Mouse (Mus musculus): ENCODE measurements around the gene Bcan.

Bcan gene

DNA sequence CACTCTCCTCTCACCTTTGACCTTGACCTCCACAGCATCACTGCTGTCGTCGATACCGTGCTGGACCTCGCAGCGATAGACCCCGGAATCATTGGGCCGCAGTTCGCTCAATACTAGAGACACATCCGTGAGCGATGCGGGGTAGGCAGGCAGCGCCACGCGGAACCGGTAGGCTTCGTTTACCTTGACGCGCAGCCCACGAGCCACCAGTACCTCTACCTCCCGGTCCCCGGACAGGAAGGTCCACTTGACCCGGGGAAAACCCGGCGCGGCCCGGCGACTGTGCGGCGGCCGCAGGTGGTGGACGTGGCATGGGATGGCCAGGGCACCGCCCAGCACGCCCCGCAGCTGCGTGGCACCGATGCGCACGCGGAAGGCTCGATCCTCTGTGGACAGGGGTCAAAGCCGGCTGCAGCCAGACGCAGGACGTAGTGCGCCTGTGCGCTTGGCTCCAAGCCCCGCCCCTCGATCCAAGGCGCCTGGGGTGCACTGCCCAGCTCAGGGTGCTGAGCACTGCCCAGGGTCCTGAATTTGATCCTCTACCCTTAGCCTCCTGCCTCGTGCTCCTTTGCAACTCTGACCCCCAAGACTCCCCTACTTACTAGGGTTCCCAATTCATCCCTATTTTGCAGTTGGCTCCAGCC is 2.9 kb downstream of the Bcan start:
- DNase-seq: no peak

DNA sequence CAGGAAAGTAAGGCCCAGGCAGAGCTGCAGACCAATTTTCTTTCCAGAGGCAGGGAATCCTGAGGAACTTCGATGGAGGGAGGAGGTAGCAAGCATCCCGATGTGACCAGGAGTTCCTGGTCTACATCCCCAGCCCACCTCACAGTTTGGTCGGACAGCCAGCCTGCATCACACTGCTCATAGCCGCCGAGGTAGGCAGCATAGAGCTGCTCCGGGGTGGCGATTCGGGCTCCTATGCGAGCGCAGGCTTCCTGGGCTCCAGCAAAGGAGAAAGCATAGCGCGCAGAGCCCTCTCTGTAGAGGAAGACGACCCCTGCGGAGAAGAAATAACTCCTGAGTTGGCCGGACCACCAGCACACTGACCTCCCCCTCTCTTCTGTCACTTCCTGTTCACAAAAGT is 3.6 kb downstream of the Bcan start:
- no peak for DNase-seq

DNA sequence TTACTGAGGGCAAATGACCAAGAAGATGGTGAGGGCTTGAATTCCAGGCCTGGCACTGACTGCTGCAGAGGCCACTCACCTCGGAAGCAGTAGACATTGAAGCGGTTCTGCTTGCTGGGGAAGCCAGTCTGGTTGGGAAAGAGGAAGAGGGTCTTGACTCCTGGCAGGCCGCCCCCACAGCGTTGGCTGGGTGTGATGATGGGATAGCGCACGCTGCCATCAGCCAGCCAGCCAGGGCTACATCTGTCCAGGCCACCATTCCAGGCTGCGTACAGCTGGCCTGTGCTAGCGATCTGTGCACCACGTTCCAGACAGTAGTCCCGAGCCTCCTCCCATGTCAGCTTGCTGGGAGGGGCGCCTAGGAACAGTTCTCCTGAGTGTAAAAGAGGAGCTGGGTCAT is 4.7 kb downstream of the Bcan start:
- DNase-seq: no peak

DNA sequence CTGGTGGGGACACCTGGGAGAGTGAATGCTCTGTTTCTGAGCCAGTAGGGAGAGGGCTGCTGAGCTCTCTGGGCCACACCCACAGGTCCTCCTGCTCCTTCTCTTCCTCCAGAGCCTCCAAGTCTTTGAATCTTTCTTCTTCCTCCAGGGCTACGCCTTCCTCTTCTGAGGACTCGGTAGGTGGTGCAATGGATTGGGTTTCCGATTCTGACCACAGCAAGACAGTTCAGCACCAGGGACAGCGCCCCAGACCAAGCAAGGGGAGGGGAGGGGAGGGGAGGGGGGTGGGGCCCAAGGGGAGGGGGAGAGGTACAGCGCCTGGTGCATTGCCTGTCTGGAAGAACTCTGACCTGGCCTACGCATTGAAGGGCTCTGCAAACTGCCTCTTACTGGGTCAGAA is 6.6 kb downstream of the Bcan start:
- no peak for DNase-seq

DNA sequence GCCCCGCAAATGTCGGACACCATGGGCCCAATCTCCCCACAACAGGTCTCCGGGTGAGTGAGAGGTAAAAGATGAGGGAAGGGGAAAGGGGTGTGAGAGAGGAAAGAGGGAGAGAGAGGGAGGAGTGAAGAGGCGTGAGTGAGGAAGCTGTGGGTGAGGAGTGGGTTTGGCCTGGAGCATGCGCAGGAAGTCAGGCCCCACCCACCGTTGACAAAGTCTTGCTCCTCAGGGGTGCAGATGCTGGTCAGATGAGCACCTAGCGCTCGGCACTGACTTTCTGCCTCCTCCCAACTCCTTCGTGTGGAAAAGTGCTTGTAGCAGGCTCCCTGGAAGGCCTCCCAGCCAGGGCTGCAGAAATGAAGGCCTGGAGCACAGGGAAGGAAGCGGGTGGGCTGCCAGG is 10.1 kb downstream of the Bcan start:
- DNase-seq: no peak

DNA sequence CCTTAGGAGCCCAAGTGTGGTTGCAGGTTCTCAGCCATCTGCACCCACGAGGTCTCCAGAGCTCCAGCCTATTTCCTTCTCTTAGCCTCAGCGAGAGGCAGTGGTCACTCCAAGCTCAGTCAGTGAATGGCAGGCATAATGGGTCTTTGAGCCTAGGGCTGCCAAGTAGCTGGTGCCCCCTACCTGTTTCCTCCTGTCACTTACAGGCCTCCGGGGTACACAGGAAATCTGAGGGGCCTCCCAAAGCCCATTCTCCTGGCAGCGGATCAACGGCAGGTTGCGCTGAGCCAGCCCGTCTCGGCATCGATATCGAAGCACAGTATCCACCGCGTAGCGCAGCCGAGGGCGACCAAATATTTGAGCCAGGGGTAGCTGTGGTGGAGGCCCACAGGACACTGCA is 12.0 kb downstream of the Bcan start:
- no peak for DNase-seq

DNA sequence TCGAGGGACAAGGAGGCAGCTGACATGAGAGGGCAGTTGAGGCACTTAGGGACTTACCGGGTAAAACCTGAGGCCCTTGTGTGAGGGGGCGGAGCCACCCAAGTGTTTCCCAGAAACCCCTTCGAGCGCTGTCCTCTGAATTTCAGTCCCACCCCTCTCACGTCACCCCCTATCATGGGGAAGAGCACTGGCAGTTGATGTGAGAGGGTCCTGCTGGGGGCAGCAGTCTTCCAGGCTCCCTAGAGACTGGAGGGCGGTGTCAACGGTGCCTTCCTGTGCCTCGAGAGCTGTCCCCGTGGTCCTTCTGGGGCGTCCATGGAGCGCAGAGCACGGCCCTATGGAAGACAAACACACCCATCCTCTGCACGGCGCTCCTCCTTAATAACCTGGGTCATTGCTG is 12.4 kb downstream of the Bcan start:
- DNase-seq: no peak

DNA sequence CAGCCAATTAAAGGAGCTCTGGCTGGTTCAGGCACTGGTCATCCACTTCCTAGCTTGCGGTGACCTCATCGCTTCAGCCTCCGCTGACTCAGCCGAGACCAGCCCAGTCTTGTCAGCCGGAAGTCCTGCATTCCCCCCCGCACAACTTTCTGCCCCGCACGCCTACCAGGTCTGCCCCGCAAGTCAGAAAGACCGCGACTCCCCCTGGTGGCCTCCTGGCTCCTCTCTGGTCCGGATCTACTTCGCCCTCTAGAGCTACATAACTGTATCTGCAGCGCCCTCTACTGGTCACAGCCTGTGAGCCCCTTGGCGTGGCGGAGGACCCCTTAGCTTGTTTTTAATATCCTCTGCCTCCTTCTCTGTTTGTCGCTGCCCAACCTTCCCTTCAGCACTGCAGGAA is 13.2 kb downstream of the Bcan start:
- DNase-seq: peak; percentile 88

DNA sequence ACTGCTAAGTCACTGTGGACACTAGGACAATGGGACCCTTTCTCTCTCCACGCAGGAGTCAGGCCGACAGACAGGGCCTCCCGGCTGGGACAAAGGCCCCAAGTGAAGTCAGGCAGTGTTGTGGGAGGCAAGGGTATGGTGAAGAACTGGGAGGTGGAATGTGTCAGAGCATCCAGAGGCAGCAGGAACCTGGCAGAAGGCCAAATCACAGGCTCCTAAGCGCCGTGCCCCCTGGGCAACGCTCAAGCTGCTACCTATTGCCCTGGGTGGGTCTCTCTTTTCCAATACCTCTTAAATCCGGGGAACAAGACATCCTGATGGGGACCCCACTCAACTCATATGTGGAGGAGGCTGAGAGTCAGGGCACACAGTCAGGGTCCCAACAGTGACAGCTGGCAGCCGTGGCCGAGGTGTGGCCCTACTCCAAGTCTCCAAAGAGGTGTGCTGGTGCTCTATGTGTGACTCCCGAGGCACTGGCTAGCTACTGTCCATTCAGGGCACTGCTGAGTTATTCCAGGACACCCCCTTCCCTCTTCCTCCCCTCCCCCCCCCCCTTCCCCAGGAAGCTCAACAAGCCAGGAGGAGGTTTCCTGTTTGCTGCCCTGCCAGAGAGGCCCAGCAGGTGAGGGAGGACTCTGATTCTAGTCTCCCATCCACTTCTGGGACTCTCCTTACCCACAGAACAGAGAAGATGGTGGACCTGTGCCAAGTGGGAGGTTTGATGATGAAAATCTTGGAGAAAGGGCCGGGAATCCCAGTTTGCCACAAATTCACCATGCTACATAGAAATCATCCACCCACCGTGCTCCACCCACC is 14.3 kb downstream of the Bcan start:
- DNase-seq: no peak

DNA sequence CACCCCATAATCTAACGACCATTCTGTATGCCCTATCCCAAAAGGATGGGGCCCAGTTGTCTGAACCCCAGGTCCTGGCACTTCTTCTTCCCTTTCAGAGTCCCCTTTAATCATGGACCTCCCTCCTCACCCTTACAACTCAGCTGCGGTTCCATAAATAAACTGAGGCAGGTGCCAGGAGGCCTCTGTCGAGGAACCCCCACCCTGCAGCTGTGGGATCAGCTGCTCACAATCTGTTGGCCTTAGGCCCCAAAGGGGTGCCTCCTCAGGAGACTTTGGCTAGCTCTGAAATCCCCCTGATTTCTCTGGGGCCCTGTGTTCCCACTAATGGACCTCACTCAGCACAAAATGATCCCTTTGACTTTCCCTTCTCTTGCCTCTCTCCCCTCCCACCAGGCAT is 15.9 kb downstream of the Bcan start:
- no peak for DNase-seq

DNA sequence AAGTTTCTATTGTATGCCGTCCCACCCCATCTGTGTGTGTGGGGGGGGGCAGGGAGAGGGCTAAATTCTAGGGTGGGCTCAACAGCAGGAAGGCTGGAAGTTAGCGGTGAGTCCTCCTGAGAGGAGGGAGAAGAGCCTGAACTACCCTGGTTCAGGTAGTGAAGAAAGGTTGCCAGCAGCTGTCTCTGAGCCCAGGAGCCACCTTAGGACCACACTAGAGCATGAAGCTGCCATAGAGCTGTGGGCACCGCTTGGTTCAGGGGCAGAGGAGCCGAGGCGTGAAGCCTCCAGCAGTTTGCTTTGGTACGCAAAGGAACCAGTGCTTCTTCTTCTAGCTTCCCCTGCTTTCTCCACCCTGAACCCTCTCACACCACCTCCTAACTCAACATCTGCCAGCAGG is 16.4 kb downstream of the Bcan start:
- DNase-seq: no peak

DNA sequence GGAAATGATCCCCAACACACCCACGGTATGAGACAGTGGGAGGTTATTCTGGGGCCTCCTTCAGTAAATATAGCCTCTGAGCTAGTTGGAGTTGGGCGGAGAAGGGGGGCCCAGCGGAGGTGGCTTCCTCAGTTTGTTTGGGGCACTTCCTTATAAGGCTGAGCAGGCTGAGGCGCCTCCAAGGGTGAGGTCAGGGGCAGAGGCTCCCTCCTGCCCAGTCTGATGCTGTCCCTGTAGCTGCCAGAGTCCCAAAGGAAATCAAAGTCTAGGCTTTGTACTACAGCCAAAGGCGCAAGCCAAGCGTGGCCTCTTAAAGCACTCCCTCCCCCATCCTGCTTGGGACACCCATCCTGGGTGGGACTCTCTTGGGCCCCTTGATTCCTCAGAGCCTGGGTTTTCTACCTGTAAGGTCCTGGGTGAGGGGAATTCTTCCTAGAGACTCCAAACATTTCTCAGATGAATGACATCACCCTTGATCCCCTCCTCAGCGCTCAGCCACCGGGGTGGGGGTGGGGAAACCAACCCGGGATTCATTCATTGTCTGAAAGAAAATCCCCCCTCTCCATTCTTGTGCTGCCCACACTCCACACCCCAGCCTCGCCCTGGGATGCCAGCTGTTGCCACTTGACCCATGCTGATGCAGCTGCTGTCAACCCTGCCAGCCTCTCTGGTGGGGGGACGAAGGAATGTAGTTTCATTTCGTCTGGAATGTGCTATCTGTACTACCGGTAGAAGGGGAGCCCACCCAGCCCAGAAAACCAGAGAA is 17.0 kb downstream of the Bcan start:
- DNase-seq: no peak

DNA sequence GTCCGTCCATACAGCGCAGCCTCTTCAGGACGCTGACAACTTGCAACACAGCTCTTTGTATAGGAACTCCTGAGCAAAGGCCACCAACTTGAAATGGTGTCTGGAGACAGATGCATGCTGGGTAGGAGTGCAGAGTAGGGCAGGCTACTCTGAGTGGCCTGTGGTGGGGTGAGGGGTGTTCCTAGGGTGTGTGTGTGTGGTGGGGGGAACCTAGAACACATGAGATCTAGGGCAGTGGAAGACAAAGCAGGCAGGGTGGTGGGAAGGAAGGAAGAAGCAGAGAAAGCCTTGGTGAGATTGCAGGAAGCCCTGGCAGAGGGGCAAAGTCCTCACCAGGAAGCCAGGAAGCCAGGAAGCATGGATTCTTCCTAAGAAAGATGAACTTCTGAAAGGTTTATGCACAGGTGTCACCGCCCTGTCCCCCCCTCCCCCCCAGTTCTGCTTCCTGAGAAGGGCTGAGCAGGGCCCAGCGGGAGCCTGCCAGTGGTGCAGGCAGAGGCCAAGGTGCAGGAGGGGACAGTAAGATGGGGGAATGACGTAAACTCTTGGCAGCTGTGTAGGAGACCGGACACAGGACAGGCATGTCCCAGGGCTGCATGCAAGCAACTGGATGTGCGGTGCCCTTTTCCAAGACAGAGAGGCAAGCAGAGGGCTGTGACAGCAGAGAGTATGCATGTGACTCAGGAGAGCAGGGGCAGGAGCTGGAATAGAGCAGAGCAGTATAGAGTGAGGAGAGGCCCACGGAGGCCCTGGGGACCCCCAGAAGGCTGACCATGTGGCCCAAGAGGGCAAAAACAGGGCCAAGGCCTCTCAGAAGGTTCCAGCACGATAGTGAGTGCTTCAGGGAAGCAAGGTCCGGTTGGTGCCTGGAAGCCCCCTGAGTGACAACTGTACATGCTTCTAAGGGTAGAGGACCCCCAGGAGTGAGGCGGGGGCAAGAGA is 17.9 kb downstream of the Bcan start:
- DNase-seq: no peak

DNA sequence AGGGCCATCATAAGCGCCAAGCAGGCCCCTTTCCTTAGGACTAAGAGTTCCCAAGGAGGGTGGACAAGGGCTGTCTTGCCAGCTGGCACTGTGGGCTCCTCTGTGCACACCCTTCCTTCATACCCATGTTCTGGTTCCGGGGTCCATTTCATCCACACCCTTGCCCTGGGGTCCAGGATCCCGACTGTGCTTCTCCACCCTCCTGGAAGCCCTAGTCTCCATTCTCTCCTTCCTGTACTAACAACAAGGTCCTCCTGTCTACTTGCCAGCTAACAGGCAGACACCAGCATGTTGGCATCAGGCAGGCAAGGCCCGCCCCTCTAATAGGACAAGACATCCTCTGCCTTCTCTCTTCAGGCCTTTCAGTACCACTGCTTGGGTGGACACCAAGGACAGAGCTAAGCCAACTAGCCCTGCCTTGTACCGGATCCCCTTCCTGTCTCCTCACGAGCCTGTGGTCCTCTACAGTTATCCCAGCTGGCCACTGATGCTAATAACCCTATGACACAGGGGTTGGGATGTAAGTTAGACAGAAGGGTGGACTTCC is 18.7 kb downstream of the Bcan start:
- no peak for DNase-seq

DNA sequence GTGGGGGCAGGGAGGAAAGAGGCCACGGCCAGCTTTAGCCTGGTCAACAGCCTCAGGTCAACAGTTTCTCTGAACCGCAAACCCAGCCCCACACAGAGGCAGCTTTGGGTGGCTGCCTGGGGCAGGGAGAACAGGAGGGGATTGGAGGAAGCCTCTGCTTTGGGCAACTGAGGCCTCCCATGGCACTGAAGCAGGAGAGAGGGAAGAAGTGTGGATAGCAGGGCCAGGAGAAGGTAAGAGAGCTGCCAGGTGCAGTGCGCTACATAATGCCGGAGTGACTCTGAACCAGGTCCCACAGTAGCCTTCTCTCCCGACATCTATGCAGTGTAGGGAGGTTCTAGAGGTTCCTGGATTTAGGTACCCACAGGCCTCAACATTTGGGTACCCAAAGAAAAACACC is 19.3 kb downstream of the Bcan start:
- no peak for DNase-seq

DNA sequence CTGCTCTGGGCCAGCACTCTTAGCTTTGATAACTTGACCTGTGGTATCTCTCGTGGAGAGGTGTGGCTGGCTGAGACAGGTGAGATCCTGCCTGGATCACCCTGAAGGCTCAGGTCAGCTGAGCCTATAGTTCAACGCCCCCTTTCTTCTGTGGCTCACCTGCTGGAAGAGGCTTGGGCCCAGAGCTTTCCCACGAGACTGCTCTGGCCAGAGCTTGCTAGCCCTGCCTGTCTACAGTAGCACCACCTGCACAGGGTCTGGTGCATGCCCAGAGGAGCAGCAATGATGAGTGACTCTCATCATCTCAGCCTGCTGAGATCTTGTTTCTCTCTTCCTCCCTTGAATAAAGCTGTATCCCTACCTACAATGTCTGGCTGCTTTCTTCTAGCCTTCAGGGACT is 19.9 kb downstream of the Bcan start:
- DNase-seq: no peak

DNA sequence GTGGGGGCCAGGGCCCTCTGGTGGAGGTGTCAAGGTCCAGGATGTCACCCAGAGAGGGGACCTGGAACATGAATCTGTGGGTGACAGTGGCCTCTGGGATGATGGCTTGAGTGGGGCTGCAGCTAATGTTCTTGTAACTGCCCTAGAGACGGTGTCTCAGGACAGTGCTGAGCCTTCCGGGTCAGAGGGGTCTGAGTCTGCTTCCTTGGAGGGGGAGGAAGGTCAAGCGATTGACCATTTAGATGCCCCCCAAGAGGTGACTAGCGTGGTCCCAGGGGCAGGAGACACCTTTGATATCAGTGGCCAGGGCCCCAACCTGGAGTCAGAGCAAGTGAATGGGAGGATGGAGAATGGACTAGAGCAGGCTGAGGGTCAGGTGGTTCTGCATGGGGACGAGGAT is 20.5 kb downstream of the Bcan start:
- no peak for DNase-seq

DNA sequence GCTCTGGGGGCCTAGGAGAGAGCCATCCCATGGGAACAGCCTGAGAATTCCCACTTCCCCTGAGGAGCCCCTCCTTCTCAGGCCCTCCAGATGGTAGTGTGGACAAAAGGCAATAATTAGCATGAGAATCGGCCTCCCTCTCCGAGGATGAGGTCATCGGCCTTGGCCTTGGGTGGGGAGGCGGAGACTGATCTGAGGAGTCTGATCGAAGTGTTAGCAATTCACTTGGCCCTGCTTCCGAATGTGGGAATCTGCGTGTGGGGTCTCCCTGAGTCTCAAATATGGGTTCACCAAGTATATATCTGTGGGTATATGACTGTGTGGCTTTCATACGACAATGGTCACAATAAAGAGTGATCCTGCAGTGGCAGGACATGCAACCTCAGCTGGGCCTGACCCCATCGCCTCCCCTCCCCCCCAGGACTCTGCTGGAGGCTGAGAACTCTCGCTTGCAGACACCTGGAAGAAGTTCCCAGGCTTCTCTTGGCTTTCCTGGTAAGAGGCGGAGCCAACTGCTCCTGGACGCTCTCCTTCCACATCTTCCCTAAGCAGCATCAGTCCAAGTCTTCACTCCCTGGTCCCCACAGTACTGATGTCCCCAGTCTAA is 25.5 kb downstream of the Bcan start:
- no peak for DNase-seq

DNA sequence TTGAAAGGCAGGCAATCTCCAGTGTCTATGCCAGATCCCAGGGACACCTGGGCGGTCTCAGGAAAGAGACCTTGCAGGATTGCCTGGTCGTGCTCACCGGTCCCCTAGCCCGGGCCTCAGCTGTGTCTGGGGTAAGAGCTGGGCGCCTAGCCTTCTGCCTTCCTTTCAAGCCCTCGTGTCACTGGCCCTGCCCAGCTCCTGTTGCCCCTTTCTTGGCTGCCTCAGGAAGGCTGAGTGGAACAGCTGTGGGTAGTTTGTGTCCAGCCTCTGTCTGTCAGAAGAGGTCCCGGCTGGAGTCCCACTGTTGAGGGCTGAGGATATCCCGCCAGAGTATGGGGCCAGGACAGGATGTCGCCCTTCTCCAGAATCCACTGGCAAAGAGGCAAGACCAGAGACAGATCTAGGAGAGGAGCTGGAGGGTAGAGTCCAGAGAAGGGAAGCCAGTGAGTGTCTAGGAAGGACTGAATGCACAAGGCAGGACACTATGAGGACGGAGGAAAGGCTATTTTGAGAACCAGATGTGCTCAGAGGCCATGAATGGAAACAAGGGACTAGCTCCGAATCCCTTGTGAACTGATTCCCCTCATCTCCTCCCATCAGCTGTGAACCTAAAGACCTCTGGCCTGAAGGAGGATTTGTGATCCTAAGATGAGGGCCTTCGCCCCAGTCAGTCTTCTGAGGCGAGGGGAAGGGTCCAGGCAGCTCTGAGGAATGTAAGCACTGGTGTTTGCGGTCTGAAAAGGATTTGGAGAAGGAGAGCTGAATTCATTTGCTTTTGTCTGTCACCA is 26.2 kb downstream of the Bcan start:
- DNase-seq: no peak

DNA sequence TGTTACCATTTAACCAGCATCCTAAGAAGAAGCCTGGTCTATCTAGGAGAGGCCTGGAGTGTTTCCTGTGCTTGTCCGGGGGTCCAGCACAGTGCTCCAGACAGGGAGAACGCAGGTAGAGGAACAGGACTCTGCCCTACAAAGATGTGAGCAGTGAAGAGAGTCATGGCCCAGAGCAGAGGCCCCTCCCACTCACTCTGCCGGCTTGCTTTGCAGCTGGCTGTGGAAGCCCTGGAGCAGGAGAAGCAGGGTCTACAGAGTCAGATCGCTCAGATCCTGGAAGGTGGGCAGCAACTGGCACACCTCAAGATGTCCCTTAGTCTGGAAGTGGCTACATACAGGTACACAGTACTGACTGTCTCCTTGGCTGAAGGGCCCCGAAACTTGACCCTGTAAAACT is 27.3 kb downstream of the Bcan start:
- no peak for DNase-seq

DNA sequence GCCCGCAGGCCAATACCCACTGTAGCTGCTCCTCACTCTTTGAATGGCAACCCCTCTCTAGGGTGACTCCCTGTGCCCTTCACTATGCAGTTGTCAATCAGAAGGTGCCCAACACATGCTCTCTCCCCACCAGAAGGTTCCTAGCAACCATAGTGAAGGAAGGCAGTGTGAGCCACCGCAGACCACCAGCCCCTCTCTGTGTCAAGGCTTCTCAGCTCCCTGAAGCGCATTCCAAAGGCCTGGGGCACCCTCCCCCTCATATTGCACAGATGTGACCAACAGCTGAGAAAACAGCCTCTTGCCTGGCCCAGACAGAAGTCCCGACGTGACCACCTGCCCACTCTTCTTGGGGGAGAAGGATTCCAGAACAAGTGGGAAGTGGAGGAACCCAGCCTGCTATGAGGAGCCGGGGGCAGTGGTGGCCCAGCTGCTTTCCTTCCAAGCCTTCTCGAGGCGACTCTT is 27.8 kb downstream of the Bcan start:
- DNase-seq: no peak

Measured in cerebellum, adult 9-10 months (tissue).